Mouse (Mus musculus) testis, postnatal 14 days (tissue): Measurements from ENCODE around the gene Birc6.
"Not testable (repeated sequence)": the region's sequence is repeated elsewhere in the genome, so short reads cannot be mapped to it uniquely, and the experiment has no call there.

Experiments
- DNase-seq: peaks from one replicate; pipeline ENCODE4 v3.0.0; 2021; ENCODE audit warnings: low spot score

Gene Birc6

GRCm38 (mm10) chr17:74564151-74564550 is 36.1 kb downstream of the Birc6 start:
- DNase-seq: no peak

DNA sequence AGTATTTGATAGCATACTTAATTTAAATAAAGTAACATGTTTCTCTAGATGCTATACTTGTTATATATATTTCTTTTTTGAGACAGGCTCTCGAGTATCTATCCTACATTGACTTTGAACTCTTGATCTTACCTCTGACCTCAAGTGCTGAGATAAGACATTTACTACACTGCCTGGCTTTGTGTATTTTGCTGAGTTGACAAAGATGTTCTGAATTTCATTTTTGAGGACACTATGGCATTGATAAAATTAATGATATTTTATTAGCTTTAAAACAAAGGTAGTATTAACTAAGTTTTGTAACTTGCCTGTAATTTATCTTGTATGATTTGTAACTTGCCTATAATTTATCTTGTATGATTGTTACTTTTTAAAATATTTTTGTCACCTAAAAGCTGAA is 41.1 kb downstream of the Birc6 start:
- DNase-seq: no peak

DNA sequence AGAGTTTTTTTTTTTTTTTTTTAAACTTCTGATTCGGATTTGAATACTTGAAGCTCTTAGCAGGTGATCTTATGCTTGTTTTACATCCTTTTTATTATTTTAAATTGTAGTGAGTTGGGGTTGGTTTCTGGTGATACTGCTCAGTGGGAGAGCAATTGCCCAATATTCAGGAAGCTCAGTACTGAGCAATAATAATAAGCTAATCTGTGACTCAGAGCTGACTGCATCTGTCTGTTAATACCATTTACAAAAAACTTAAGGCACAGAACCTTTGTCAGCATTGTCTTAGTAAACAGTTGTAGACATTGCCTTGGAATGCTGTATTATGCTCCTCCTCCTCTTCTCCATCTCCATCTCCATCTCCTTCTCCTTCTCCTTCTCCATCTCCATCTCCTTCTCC is 42.5 kb downstream of the Birc6 start:
- no peak for DNase-seq

DNA sequence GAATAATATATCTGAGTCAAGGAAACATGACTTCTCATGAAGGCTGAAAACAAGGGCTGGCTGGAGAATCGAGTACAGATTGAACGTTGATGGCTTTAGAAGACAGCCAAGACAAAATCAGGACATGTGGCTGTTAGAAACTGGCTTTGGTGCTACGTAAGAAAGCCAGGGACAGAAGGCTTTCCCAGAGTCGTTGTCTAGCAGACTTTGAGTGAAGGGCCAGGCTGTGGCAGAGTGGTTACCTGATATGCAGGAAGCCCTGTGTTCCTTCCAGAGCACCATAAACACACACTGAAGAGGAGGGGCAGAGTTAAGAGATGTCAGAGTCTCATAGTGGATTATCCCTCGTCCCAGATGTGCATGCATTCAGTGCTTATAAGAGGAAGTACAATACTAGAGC is 49.1 kb downstream of the Birc6 start:
- no peak for DNase-seq

- DNase-seq: no peak
Observed at GRCm38 (mm10) chr17:74579586-74579985, 51.5 kb downstream of the Birc6 start.

DNA sequence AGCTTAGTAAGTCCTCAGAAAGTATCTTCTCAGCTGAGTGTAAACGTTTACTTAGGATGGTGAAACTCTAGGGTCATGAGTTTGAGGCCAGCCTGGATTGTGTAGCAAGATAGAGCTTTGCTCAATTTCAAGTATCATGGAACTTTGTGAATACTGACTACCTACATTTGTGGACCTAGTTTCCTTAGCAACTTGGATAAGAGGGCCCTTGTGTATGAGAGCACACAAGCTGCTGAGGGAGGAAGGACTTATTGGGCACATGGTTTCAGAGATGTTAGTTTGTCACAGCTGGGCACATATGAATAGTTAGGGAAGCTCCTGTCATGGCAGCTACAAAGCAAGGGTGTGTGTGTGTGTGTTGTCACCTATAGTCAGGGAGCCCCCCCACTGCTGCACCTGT is 52.6 kb downstream of the Birc6 start:
- no peak for DNase-seq

DNA sequence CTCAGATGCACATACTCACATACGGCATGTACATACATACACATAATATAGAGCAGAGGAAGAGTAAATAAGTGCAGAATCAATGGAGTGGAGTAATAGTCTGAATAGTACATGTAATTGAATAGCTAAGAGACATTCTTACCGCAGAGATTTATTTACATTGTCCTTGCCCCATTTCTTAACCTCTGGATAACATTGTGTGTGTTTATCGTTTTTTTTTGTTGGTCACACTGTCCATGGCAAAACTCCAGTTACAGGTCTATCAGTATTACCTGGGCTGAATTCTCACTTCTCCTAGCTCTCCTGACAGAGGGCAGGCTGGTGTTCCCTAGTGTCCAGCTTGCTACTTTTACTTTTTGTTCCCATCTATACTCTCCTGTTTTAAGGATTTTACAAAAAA is 58.7 kb downstream of the Birc6 start:
- DNase-seq: no peak

GRCm38 (mm10) chr17:74598908-74599307 is 70.8 kb downstream of the Birc6 start:
- no peak for DNase-seq

DNA sequence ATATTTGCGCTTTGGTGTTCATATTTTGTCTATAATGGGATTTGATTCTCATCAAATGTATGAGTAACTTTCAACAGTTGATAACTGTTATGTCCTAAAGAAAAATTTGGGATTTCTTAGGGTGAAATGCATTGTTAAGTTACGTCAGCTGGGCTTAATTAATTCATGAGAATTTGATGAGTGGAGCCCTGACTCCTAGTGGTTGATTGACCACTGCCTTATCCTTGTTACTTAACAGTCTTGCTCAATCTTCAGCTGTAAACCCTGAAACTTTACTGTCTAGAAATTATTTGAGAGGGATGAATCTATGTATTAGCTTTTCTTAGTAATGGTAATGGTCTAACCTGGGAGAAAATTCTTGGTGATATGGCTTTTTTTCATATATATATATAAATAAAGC is 71.3 kb downstream of the Birc6 start:
- no peak for DNase-seq

DNA sequence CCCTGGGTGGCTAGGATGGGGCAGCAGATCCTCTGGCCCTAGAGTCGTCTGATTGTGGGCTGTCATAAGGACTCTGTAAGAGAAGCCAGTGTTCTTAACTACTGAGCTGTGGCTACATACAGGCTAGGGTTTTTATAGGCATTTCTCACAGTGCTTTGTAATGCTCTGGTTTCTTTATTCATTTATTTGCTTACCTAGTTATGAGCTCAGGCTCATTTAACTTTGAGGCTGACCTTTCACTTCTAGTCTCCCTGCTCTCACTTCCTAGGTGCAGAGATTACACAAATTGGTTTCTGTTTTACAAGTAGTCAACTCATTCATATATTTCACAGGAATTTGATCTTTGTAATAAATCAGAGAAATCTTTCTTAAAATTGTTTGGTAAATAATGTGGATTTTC is 73.1 kb downstream of the Birc6 start:
- DNase-seq: no peak

GRCm38 (mm10) chr17:74630798-74631197 is 102.7 kb downstream of the Birc6 start:
- DNase-seq: no peak

- no peak for DNase-seq
Observed at GRCm38 (mm10) chr17:74642445-74642844, 114.3 kb downstream of the Birc6 start.

DNA sequence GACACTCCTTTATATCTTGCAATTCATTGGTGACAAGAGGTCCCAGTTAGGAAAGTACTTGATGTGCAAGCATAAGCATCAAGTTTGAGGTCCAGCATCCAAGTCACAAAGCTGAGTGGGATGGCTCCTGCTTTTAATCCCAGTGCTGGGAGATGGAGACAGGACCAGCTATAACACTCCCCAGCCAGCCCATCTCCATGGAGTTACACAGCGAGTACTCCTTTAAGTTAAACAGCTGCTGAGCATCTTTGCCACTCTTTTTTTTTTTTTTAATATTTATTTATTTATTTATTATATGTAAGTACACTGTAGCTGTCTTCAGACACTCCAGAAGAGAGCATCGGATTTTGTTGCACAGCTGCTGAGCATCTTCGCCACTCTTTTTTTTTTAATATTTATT is 130.3 kb downstream of the Birc6 start:
- DNase-seq: no peak

DNA sequence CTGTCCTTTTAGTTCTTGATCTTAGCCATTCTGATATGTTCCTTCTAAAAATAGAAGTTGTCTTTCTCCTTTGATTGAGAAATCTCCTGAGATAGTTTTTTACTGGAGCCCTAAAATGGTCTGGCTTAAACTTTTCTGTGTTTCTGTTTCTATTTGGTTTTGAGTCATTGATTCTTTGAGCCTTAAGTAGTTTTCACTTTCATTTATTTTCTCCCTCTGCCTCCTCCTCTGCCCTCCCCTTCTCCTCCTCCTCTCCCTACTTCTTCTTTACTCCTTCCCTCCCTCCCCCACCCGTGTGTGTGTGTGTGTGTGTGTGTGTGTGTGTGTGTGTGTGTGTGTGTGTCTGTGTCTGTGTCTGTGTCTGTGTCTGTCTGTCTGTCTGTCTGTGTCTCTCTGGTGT is 139.9 kb downstream of the Birc6 start:
- DNase-seq: no peak

DNA sequence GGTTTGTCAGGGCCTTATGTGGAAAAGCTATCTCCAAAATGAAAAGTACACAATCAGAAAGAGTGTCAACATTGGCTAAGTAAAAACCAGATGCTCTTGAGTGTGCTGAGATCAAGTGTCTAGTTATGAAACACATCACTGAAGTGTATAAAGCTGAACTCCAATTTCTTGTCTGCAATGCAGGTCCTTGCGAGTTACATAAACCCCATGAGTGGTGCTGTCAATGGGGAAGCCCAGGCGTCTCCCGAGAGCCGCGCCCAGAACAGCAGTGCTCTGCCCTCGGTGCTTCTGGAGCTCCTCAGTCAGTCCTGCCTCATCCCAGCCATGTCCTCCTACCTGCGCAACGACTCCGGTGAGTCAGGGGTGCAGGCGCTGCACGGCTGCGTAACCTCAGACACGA is 141.9 kb downstream of the Birc6 start:
- no peak for DNase-seq

GRCm38 (mm10) chr17:74672446-74672845 is 144.4 kb downstream of the Birc6 start:
- no peak for DNase-seq

GRCm38 (mm10) chr17:74673251-74673650 is 145.2 kb downstream of the Birc6 start:
- DNase-seq: no peak

DNA sequence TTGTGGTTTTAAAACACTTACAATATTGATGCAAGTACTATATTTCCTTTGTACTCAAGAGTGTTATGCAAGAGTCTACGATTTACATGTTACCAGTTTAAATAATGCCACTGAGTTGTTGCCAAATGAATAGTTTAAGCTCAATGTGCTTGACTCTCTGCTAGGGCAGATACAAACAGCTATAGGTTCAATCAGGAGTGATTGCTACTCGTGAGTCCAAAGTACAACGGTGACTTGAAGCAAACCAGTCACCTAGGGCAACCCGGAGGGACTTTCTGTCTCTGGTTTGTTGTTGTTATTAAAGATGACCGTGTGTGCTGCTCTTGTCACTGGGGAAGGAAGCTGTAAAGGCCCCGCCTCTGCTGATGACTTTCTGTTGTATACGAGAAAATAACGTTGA is 150.0 kb downstream of the Birc6 start:
- DNase-seq: no peak

GRCm38 (mm10) chr17:74684927-74685326 is 156.8 kb downstream of the Birc6 start:
- DNase-seq: no peak

- no peak for DNase-seq
Observed at GRCm38 (mm10) chr17:74688555-74688954, 160.5 kb downstream of the Birc6 start.

DNA sequence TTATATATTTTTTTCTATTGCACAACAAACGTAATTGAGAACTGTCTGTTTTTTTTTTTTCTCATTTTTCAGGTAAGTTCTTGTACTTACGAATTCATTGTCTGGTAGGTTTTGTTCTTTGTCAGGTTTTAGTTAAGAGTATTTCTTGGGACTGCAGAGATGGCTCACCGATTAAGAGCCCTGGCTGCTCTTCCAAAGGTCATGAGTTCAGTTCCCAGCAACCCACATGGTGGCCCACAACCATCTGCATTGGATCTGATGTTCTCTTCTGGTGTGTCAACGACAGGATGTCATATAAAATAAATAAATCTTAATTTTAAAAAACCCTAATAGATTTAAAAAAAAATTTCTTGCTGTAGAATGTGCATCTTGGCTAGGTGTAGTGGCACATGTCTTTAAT is 161.3 kb downstream of the Birc6 start:
- DNase-seq: no peak

- DNase-seq: not testable (repeated sequence)
Observed at GRCm38 (mm10) chr17:74701661-74702060, 173.6 kb downstream of the Birc6 start.

- no peak for DNase-seq
Observed at GRCm38 (mm10) chr17:74705480-74705879, 177.4 kb downstream of the Birc6 start.

GRCm38 (mm10) chr17:74706593-74706992 is 178.5 kb downstream of the Birc6 start:
- DNase-seq: no peak

DNA sequence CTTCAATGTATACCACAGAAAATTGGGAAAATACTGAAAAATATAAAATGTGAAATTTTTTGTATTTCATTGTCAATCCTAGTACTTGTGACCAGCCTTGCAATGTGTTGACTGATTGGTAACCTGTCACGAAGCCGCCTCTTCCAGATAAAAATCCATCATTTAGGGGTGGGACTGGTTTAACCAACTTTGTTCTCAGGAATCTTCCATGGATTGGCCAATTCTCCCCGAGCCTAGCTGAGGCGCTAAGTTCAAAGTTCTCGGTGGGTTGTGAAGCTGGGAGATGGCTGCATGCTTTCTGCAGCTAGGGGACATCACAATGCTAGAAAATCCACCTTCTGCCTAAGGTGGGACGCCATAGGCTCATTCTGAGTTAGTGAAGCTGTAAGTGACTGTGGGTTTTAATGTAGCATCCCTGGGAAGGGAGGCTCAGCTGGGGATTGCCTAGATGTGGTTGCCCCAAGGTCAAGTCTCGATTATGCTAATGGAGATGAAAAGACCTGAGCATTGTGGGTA is 179.6 kb downstream of the Birc6 start:
- no peak for DNase-seq
